Mouse (Mus musculus): ENCODE results near the gene Nmnat2. TPM values are rescaled to one million over a fixed set of nuclear protein-coding genes. Genes with fewer than 3 reads are reported as not detected.

Gene Nmnat2
- total RNA-seq, 4 experiments from 2014 or later, result 1.5 to 3.0 (median 2.2) TPM

DNA sequence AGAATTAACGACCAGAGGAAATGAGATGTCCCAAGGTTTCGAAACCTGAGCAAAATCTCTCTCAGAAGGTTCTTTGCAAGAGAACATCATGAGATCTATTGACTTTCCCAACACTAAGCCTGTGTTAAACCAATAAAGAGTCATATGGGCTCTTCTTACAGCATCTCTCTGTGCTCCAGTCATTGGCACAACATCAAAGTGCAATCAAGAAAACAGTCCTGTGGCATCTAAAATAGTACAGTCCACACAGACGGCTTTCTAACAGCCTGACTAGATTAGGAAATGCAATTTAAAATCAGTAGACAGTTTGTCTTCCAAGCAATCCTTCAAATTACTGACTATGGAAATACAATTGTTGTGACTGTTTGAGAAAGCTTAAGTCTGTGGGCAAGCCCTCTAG lies 32.2 kb downstream of the Nmnat2 start:
- no peak for DNase-seq

DNA sequence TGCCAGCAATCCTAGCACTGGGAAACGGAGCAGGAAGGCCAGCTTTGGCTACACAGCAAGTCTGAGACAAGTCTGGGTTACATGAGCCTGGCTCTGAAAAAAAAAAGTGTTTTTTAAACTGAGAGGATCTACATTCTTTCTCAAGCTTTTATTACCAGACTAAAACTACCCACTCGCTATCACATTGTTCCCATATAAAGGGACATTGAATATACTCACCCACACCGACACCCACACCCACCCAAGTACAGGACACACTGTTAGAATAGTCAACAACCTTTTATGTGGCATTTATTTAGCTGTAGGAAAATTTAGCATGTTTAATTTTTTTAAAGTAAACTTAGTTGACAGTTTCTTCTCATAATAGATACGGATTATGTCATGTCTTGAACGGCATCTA lies 35.3 kb downstream of the Nmnat2 start:
- no peak for DNase-seq

DNA sequence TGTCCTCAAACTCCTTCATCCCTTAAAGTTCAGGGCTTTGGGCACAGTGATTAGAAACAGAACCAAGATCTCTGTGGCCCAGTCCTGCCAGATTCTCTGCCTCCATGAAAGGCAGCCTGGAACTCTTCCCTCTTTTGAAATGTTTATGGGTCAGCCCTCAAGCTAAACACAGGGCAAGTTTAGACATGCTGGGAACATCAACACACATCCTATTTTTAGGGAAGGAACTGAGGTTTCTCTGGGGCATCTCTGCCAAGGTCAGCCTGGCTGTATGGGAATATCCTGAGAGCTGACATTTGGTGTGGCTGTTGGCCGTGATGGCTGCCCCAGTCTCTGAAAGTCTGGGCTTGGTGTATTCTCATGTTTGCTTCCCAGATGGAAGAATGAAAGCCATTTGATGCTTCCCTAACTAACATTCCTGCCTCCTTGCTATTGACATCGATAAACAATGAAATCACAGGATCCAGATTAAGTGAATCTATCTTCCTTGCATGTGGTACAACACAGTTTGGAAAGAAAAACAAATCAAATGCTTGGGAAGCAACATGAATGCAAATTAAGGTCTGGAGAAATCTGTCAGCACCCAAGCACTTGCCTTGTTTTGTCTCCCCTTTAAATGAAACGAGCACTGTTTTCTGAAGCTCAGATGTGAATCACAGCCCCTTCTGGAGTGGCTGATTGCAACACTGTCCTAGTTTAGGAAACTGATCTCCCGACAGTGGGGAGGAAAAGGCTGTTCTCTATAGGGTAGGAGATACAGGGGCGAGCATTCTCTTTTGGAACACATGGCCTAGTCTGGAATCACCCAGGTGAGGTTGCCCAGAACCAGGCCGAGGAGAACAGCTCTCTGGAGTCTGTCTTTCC lies 37.7 kb downstream of the Nmnat2 start:
- DNase-seq, result no peak

DNA sequence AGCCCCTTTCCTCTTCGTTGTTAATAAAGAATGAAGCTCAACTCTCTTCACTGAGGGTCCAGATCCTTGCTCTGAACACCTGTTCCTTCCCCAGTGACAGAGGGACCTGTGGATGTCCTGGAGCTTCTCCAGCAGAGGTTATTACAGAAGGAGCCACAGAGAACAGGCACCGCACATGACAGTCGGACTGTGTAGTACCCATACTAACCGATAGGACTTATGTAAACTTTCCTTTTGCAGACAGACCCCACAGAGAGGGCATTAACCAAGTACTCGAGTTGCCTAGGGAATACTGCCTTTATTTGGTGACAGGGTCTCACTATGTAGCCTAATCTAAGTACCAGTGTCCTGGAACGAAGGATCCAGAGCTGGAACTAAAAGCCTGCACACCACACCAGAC lies 39.0 kb downstream of the Nmnat2 start:
- no peak for DNase-seq

DNA sequence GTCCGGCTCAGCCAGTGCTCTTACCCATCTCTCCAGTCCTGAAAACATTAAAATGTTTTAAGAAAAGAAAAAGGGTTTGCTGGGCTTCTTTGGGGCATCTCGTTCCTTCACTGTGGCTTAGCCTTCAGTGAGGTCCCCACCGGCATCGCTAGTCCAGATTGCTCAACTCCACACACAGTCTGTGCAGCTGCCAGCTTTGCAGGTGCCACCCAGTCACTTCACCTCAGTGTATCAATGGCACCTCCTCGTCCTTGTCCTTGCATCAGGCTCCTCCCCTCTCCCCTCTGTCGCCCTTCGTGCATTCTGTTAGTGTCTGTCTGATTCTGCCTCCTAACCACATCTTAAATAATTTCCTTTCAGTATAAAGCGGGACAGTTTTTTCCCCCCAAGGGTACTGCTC lies 45.2 kb downstream of the Nmnat2 start:
- no peak for DNase-seq

DNA sequence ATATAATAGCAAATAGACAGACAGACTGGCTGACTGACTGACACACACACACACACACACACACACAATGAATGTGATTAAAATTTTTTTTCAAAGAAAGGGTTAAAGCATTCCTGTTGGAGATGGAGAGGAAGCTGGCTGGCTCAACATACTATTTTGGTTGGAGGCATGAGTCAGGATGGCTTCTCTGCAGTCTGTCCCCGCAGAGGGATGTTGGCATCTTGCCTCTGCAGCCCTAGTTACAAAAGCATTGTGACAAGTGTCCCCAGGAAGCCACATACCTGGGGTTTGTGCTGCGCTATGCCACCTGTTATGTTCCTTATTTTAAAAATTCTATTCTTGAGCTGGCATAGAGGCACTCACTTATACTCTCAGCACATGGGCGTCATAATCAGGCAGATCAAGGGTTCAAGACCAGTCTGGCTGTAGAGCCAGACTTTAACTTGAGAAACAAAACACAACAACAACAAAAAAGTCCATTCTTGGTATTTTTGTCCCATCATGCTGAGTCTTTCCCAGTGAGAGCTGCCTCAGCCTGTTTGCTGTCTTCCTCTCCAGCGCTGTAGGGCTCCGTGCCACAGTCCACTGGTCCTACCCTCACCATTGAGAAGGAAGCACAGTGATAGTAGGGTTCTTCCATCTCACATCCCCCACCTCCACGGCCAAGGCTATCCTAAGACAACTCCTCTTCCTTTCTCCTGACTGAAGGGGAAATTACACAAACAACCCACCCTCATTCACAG lies 45.9 kb downstream of the Nmnat2 start:
- no peak for DNase-seq

DNA sequence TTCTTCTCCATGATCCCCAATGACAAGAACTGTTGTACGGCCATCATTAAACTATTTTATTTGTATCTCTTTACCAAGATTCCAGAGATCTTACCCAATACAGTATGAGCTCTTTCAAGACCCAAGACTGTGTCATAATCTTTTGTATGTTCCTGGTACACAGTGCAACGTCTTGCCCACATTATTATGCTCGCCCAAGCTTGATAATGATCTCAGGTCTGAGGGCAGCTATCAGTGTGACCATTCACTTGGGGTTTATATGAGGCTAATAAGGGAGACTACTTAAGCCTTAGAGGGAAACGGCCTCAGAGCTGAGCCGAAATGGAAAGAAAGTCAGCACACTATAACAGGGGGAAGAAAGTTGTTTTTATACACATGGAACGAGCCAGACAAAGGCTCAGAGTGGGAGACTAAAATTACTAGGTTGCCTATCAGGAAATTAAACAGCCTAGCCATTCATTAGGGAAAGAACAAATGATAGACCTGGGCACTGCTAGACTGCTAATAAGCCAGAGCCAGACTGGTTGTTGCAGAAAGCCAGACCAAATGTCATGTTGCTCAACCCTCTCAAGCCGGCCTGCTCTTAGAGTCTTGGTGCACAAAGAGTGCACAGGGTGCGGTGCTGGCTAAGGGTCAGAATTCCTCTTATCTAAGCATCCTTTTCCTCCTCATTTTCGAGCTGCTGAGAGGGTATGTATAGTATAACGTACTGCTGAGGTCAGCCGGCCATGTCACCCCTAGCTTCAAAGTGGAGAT lies 47.7 kb downstream of the Nmnat2 start:
- no peak for DNase-seq

DNA sequence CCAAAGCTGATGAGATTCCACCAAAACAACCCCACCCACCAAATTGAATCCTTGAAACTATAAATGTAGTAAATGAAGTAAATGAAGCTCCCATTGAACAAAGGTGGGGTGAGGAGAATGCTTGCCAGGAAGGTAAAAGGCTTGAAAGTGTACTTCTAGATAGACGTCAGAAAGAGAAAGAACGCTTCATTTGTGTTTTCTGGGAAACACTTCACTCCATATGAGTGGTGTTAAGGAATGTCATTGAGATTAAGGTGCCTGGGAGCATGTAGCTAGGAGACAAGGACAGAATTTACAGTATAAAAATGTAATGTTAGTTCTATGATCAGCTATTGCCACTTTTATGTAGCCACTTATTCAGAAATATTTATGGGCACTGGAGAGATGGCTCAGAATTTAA lies 49.7 kb downstream of the Nmnat2 start:
- DNase-seq, result no peak

DNA sequence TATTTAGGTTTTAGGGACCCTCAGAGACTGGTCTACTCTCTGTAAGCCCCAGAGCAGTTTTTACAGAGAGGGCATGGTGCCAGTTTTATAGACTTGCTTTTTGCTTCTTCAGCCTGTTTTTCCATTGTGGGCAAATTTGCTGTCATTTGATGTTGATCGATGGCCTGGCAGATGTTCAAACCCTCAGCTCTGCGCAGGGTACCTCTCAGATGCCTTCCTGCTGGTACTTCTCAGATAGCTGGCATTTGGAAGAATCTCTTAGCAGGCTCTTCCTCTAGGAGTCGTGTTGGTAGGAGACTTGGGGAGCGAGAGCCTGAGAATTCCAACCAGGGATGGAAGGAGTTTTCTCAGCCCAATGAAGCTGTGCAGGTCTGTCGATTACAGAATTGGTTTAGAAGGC lies 51.3 kb downstream of the Nmnat2 start:
- peak; percentile 8 for DNase-seq

DNA sequence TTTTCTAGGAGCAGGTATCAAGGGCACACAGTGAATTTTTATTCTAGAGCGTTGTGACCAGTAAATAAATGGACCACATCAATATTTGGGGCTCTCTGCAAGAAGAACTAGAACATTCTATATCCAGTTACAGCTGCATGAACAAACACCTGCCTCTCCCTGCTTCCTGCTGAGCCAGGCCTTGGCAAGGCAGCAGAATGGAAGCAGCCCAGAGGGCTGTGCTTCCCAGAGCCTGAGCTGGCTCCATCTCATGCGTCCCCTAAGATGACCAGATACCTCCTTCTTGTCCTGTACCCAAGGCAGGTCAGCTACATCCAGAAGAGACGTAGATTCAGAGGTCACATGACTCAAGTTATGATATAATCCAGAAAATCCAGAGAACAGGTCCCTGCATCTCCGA lies 52.0 kb downstream of the Nmnat2 start:
- no peak for DNase-seq

DNA sequence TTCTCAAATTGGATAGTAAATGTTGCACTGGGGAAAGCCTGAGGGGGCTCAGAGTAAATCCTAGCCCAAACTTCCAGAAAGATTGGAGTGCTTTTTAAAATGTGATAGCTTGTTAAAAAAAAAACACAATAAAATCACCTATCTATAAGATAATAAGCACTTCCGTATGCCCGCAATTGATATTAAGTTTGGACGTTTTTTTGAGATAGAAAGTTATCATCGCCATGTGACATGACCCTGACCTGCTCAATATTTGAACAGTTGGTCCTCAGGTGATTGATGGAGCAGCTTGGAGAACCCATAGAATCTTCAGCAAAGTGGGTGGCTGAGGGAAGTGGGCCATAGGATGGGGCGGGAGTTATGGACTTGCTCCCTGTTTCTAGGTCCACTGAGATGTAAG lies 52.5 kb downstream of the Nmnat2 start:
- DNase-seq, result no peak

DNA sequence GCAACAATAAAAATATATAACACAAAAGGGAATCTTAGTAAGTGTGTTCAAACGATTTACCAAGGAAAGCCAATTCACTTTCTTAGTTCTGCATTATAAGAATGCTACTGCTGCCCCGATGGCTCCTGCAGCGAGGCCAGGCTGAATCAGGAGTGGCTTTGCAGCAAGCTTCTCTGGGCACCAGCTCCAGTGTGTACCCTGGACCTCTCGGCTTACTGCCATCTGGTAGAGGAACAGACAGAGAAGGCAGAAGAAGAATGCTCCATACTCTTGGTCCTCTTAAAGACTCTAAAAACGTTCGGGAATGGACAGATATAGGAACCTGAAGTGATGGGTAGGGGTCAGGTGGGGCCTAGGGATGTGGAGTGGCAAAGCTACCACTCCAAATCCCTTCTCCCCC lies 53.0 kb downstream of the Nmnat2 start:
- DNase-seq, result no peak

DNA sequence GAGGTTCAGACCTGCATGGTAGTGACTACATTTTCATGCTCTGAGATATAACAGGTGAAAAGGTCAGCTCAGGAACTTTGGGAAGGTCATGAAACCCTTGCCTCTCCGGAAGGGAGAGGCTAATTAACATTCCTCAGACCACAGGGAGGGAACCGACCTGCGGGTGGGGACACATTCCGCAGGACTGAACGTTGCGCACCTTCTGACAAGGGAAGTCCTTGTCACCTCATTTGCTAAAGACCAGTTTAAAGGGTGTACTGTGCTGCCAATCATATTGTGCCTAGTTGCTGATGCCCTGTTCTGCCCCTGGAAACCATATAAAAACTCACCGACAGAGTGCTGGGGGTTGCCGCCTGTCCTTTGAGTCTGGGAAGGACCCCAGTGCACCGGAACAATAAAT lies 54.5 kb downstream of the Nmnat2 start:
- no peak for DNase-seq

DNA sequence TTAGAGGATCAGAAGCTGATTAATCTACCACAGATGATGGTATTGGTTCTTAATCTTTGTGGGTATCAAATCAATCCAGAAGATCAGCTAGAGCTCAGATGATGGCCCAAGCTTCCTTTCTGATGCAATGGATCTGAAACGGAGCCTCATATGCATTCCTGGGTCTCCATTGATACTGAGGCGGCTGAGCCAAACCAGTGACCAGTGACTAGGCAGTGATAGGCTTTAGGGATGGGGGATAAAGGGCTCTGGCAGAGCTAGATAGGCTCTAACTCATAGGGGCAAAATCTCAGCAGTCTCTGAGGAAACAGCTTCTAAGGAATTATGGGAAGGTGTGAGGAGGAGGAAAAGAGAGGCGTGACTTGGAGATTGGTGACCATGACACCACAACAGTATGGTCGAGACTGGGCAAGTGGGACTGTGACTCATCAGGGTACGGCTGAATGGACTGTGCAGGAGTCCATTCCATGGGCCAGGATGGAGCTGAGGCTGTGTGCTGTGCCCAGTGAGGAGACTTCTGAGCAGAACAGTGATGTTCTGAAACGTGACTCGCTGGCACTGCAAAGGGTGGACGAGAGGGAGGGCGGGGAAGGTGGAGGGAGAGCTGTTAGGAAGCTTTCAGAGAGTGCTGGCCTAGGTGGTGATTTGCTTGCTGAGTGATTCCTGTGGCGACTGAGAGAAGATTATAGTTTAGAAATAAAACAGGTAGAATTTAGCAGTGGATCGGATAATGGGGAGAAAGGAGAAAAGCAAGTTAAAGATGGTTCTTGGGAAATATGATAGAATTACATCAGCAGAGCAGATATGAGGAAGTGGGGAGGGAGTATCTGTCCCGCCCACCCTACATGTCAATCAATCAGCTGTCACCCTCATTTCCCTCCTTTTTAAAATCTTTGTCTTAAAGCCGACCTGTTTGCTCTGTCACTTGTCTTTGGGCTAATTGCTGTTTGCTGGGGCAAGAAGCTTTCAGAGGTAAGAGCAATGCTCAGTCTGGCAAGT lies 55.9 kb downstream of the Nmnat2 start:
- no peak for DNase-seq

DNA sequence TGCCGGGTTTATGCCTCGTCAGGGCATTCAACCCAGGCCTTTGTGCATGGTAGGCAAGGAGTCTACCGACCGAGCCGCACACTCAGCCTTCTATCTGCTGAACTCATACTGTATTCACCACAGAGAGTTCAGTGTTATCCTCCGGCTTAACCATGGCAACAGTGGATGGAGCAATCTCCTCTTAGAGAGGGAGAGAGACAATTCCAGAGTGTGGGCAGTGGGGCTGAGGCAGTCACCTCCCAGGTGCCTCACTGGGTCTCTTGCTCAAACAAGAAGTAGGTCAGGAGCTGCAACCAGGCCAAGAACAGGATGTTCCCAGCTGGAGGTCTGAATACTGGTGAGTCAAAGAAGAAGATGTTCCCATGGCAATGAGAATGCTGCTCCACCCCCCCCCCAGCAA lies 56.8 kb downstream of the Nmnat2 start:
- no peak for DNase-seq

DNA sequence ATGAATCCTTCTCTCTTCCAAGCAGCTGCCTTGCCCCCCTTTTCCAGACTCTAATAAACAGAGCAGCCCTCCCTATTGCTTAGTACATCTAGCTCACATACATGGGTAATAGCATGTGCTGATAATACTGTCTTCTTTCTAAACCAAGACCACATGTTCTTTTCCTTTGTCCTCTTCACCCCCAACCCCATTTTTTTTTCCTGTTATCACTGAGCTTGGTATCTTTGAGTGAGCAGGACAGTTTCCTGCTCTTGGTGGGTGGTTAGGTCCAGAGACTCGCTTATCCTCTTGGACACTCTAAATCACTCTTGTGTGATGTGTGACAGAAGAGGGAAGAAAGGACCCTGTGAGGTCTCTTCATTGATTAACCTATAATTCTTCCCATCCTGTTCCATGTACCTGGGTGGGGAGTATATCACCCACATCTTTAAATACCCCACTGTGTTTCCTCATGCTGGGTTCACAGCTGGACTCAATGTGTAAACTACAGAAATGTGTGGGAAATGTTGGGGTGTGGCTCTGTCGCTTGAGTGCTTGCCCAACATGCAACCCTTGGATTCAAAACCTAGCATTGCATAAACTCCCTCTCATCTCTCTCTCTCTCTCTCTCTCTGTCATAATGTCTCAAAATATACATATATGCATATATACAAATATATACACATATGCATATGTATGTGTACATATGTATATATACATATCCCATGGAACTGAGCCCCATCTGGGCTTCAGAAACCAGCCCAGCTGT lies 58.9 kb downstream of the Nmnat2 start:
- no peak for DNase-seq

DNA sequence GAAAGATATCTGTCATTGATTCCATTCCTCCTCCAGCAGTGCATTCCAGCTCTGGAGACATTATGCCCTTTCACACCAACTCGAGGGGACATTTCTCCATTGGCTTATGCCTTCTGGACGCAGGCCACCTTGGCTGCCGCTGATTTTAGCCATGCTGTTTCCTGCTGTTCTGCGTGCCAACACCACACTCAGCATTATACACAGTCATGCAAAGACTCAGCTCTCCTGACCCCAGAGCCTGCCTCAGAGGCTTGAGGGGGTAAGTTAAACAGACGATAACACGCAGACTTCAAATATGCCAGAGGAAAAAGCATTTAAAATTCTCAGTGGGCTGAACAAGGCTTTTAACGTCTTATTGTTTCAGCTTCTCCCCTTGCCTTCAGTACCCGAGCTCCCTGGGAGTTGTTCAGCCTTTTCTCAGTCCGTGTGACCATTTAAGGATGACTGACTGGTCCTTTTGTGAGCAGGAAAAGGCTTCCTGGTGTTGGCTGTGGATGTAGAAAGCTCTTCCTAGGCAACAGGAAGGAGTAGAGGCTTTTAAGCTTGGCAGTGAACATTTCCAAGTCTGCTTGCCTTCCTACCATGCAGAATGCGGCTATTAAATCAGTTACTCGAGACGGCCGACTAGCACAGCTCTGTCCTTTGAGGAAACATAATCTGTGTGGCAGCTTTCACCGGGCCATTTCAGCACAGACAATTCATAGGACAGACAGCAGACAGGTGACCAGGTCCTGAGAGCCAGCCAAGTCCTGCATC lies 59.8 kb downstream of the Nmnat2 start:
- peak; percentile 5 for DNase-seq

DNA sequence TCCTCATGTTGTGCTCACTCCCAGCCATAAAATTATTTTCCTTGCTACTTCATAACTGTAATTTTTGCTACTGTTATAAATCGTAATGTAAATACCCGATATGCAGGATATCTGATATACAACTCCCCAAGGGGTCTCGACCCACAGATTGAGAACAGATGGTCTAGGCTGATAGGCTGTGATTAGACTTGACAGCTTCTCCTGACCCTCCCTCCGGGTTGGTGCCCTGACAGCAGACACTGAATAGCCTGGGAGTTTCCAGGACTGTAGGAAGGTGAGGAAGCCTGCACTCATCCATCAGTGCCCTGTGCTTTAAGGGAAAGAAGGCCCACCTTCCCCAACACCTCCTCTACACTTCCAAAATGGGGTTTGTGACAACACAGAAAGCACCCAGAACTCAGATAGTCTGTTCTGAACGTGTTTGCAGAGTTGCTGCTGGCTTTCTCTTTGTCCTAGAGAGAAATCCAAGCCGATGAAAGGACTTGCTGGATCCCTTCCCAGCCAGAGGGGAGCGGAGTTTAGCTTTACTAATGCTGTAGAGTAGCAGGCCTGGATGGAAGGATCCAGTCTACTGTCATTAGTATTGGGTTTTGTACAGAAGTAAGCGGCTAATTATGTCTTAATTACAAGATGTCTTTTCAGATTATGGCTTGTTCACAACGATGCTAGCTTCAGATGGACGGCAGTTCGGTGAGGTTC lies 61.8 kb downstream of the Nmnat2 start:
- DNase-seq, result no peak

DNA sequence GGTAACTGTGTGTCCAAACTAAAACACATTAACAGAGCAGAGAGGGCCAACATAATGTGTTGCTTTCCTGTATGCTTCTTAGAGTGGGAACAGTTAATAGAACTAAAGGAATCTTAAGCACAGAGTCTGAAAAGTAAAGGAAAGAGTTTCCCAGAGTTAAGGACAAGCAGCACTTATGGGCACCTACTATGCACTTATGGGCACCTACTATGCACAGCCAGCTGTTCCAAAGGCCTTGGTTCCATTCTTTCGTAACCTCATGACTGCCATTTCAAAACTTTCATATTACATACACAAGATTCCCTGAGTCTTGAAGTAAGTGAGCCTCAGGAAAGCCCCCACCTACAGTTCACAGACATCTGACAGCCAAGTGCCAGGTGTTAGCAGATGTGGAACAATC lies 64.3 kb downstream of the Nmnat2 start:
- DNase-seq, result no peak

DNA sequence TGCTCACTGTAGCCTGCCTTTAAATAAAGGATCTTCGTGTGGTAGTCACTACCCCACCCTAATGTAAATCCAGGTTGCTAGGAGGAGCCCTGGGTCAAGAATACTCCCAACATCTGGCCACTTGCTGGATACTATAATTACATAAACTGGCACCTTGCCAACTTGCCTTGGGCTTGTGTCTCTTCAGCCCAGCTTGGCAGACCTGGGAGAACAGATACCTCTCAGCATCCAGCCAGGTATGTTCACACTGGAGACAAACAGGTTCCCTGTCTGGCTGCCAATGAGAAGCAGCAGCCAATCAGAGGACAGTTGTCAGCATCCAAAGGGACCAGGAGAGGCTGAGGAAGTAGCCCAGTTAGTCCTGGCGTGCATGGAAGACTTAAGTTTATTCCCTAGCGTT lies 64.8 kb downstream of the Nmnat2 start:
- no peak for DNase-seq

Data from adrenal gland, adult 8-10 months (tissue).